Mouse (Mus musculus): Measurements from ENCODE around the gene Rnf157. TPM values are rescaled to one million over a fixed set of nuclear protein-coding genes. Genes with fewer than 3 reads are reported as not detected.

Gene Rnf157
- polyA plus RNA-seq (2014; fragmentation: Nextera tagmentation; extraction: Ambion mirVana): 9.1 and 14.1 TPM in 2 replicates

GRCm38 (mm10) chr11:116412904-116413630 lies at the start of gene Rnf157:
Rnf157 (minus strand) TSS chr11:116413032.
- WGBS: 2% methylated on average over 72 of the region's 82 CpGs

GRCm38 (mm10) chr11:116459786-116460185 lies 47.0 kb upstream of the Rnf157 start:
- no peaks in the 10 kb centered on the region for H3K36me3 ChIP-seq (ENCODE audit: control insufficient read depth, insufficient read depth, low read length)
- H3K9me3 ChIP-seq (ENCODE audit: control insufficient read depth, low read length): no peaks in the 10 kb centered on the region
- H3K27ac ChIP-seq (ENCODE audit: low read depth, low read length): no peak overlapping the region
- H3K27me3 ChIP-seq (ENCODE audit: control insufficient read depth, insufficient read depth, low read length): 0 out of 2 replicates have a peak, but pooled peaks cover 3% of the 10 kb centered on the region
- 69% methylated on average over 4 of the region's 4 CpGs for WGBS
- no peak for ATAC-seq (ENCODE audit: low FRiP score, low TSS enrichment)
- no peaks in the 10 kb centered on the region for H3K4me1 ChIP-seq (ENCODE audit: control insufficient read depth, insufficient read depth, low read length)
- H3K4me2 ChIP-seq (replicated peaks; ENCODE audit: low read depth, low read length): no peak overlapping the region
- no peak overlapping the region for H3K9ac ChIP-seq (ENCODE audit: low read depth, low read length)
- no peak overlapping the region for H3K4me3 ChIP-seq (ENCODE audit: low read length)

More at GRCm38 (mm10) chr11:116412904-116413630, at the start of gene Rnf157:
- H3K27ac ChIP-seq (ENCODE audit: low read depth, low read length): peak within 1 kb of the TSS; percentile 61; the same call in 1 of the 2 replicates
- no peaks in the 10 kb centered on the region for H3K9me3 ChIP-seq (ENCODE audit: control insufficient read depth, low read length)
- H3K4me3 ChIP-seq (ENCODE audit: low read length): peak within 1 kb of the TSS; percentile 76
- peak within 1 kb of the TSS; percentile 87 for H3K9ac ChIP-seq (ENCODE audit: low read depth, low read length)
- peaks cover 17% of the 10 kb centered on the region for H3K4me1 ChIP-seq (ENCODE audit: control insufficient read depth, insufficient read depth, low read length)
- H3K36me3 ChIP-seq (ENCODE audit: control insufficient read depth, insufficient read depth, low read length): no peaks in the 10 kb centered on the region
- ATAC-seq (ENCODE audit: low FRiP score, low TSS enrichment): peak; percentile 89
- H3K4me2 ChIP-seq (replicated peaks; ENCODE audit: low read depth, low read length): peak within 1 kb of the TSS; percentile 100
- H3K27me3 ChIP-seq (ENCODE audit: control insufficient read depth, insufficient read depth, low read length): no peaks in the 10 kb centered on the region

DNA sequence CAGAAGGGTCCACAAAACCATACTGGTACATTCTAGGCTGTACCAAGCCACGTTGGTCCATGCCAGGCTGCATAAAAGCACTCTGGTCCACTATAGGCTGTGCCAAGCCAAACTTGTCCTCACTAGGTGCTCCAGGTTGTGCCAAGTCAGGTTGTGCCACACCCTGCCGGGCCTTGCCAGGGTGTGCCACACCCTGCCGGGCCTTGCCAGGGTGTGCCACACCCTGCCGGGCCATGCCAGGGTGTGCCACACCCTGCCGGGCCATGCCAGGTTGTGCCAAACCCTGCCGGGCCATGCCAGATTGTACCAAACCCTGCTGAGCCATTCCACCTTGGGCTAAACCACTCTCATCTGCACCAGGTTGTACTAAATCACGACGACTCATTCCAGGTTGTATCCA lies 43.4 kb upstream of the Rnf157 start:
- 87% methylated on average over 8 of the region's 8 CpGs for WGBS
- Histone ChIP-seq H3K4me2 (replicated peaks; ENCODE audit: low read depth, low read length) (no peak overlapping the region), H3K9me3 (ENCODE audit: control insufficient read depth, low read length) (no peaks in the 10 kb centered on the region), H3K4me3 (ENCODE audit: low read length) (no peak overlapping the region), H3K36me3 (ENCODE audit: control insufficient read depth, insufficient read depth, low read length) (no peaks in the 10 kb centered on the region), H3K27ac (ENCODE audit: low read depth, low read length) (no peak overlapping the region), H3K27me3 (ENCODE audit: control insufficient read depth, insufficient read depth, low read length) (0 out of 2 replicates have a peak, but pooled peaks cover 3% of the 10 kb centered on the region), H3K9ac (ENCODE audit: low read depth, low read length) (no peak overlapping the region), H3K4me1 (ENCODE audit: control insufficient read depth, insufficient read depth, low read length) (no peaks in the 10 kb centered on the region)
- no peak for ATAC-seq (ENCODE audit: low FRiP score, low TSS enrichment)

DNA sequence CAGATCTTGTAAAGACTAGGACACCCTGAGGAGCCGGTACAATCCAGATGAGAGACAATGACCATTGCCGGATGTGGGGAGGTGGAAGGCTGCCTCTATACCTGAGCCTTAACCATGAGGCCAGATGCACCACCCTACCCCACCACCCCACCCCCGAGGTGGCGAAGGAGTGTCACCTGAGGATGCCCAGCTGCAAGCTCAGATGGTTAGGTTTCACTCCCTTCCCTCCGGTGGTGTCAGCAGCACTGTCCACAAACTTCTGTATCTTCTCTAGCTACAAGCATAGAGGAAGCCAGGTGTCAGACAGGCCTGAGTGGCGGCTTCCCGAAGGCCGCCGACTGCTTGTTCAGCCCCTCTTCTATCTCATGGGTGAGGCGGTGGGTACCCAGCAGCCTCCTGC lies 41.1 kb upstream of the Rnf157 start:
- Histone ChIP-seq H3K9me3 (ENCODE audit: control insufficient read depth, low read length) (peaks cover 3% of the 10 kb centered on the region; the same call in 1 of the 2 replicates), H3K36me3 (ENCODE audit: control insufficient read depth, insufficient read depth, low read length) (no peaks in the 10 kb centered on the region), H3K9ac (ENCODE audit: low read depth, low read length) (no peak overlapping the region), H3K4me1 (ENCODE audit: control insufficient read depth, insufficient read depth, low read length) (no peaks in the 10 kb centered on the region), H3K4me3 (ENCODE audit: low read length) (no peak overlapping the region), H3K27me3 (ENCODE audit: control insufficient read depth, insufficient read depth, low read length) (0 out of 2 replicates have a peak, but pooled peaks cover 3% of the 10 kb centered on the region), H3K4me2 (replicated peaks; ENCODE audit: low read depth, low read length) (no peak overlapping the region), H3K27ac (ENCODE audit: low read depth, low read length) (no peak overlapping the region)
- 89% methylated on average over 10 of the region's 10 CpGs for WGBS
- ATAC-seq (ENCODE audit: low FRiP score, low TSS enrichment): no peak

DNA sequence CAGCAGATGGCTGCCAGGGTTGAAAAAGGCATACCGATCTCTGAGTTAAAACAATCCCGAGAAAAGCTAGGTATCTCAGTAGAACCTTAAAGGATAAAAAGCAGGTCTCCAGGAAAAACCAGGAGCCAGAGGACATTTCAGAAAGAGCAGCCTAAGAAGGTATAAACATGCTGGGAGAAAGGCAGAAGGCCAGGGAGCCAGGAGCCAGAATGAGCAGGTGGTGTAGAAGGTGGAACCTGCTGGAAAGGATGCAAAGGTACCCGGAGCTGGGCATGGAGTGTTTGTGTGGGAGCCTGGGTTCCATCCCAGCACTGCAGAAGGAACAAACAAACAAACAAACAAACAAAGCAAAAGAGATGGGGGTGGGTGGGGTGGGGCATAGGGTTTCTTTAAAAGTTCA lies 36.5 kb upstream of the Rnf157 start:
- no peak overlapping the region for H3K4me2 ChIP-seq (replicated peaks; ENCODE audit: low read depth, low read length)
- H3K27ac ChIP-seq (ENCODE audit: low read depth, low read length): no peak overlapping the region
- H3K9me3 ChIP-seq (ENCODE audit: control insufficient read depth, low read length): peaks cover 3% of the 10 kb centered on the region; the same call in 1 of the 2 replicates
- peaks cover 7% of the 10 kb centered on the region for H3K4me1 ChIP-seq (ENCODE audit: control insufficient read depth, insufficient read depth, low read length)
- no peak overlapping the region for H3K4me3 ChIP-seq (ENCODE audit: low read length)
- WGBS: 95% methylated on average over 3 of the region's 3 CpGs
- no peak overlapping the region for H3K9ac ChIP-seq (ENCODE audit: low read depth, low read length)
- H3K27me3 ChIP-seq (ENCODE audit: control insufficient read depth, insufficient read depth, low read length): peaks cover 13% of the 10 kb centered on the region; the same call in 1 of the 2 replicates
- no peaks in the 10 kb centered on the region for H3K36me3 ChIP-seq (ENCODE audit: control insufficient read depth, insufficient read depth, low read length)
- no peak for ATAC-seq (ENCODE audit: low FRiP score, low TSS enrichment)

DNA sequence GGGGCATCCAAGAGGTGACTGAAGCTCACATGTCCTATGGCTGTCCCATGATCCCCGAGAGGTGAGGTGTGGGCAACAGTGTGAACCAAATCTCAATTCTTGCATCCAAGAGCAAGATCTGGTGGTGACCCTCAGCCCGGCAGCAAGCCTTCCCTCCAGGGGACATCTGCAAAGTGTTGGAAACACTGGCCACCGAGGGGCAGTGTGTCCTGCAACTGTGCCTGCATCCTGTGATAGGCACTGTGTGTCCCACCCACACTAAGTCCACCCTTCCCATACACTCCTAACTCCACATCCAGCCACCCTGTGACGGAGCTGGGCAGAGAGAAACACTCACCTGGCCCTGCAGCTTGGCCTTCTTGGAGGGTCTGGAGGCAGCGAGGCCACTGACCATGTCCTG lies 35.0 kb upstream of the Rnf157 start:
- no peak for ATAC-seq (ENCODE audit: low FRiP score, low TSS enrichment)
- peaks cover 13% of the 10 kb centered on the region; the same call in 1 of the 2 replicates for H3K27me3 ChIP-seq (ENCODE audit: control insufficient read depth, insufficient read depth, low read length)
- 73% methylated on average over 5 of the region's 5 CpGs for WGBS

DNA sequence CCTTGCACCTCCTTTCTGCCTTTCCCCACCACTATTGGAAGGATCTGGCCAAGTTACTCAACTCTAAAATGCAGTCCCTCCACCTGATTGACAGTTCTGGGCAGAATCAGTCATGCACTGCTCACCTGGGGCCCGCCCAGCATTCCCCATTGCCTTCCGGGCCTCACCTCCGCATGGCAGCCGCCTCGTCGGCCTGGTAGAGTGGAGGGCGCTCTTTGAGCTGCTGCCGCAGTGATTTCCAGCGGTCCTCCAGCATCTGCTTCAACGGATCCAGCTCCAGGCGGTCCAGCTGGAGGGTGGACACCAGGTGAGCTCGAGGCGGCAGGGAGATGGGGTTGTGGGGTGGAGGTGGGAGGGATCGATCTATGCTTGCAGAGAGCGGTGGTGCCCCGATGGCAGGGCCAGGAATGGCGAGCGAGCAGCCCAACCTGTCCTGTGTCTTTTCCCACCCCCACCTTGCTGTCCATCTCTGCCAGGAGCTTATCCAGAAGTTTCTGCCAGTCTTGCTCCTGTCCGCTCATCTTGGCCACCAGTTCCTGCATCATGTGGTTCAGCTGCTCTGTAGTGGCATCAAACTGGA lies 33.6 kb upstream of the Rnf157 start:
- no peak overlapping the region for H3K4me3 ChIP-seq (ENCODE audit: low read length)
- H3K36me3 ChIP-seq (ENCODE audit: control insufficient read depth, insufficient read depth, low read length): no peaks in the 10 kb centered on the region
- ATAC-seq (ENCODE audit: low FRiP score, low TSS enrichment): peak; percentile 25; the same call in 1 of the 2 replicates
- peak overlapping the region; percentile 1; the same call in 1 of the 2 replicates for H3K4me2 ChIP-seq (replicated peaks; ENCODE audit: low read depth, low read length)
- peaks cover 13% of the 10 kb centered on the region; the same call in 1 of the 2 replicates for H3K27me3 ChIP-seq (ENCODE audit: control insufficient read depth, insufficient read depth, low read length)
- WGBS: 21% methylated on average over 19 of the region's 19 CpGs
- peaks cover 7% of the 10 kb centered on the region for H3K4me1 ChIP-seq (ENCODE audit: control insufficient read depth, insufficient read depth, low read length)
- H3K27ac ChIP-seq (ENCODE audit: low read depth, low read length): no peak overlapping the region
- peaks cover 3% of the 10 kb centered on the region; the same call in 1 of the 2 replicates for H3K9me3 ChIP-seq (ENCODE audit: control insufficient read depth, low read length)
- H3K9ac ChIP-seq (ENCODE audit: low read depth, low read length): 0 out of 2 replicates have a peak overlapping the region, but pooled peaks have one; percentile 35

More for the DNA sequence above, 35.0 kb upstream of the Rnf157 start:
- no peak overlapping the region for H3K27ac ChIP-seq (ENCODE audit: low read depth, low read length)
- no peak overlapping the region for H3K4me2 ChIP-seq (replicated peaks; ENCODE audit: low read depth, low read length)
- no peak overlapping the region for H3K4me3 ChIP-seq (ENCODE audit: low read length)
- peaks cover 7% of the 10 kb centered on the region for H3K4me1 ChIP-seq (ENCODE audit: control insufficient read depth, insufficient read depth, low read length)
- peaks cover 3% of the 10 kb centered on the region; the same call in 1 of the 2 replicates for H3K9me3 ChIP-seq (ENCODE audit: control insufficient read depth, low read length)
- no peak overlapping the region for H3K9ac ChIP-seq (ENCODE audit: low read depth, low read length)
- no peaks in the 10 kb centered on the region for H3K36me3 ChIP-seq (ENCODE audit: control insufficient read depth, insufficient read depth, low read length)

DNA sequence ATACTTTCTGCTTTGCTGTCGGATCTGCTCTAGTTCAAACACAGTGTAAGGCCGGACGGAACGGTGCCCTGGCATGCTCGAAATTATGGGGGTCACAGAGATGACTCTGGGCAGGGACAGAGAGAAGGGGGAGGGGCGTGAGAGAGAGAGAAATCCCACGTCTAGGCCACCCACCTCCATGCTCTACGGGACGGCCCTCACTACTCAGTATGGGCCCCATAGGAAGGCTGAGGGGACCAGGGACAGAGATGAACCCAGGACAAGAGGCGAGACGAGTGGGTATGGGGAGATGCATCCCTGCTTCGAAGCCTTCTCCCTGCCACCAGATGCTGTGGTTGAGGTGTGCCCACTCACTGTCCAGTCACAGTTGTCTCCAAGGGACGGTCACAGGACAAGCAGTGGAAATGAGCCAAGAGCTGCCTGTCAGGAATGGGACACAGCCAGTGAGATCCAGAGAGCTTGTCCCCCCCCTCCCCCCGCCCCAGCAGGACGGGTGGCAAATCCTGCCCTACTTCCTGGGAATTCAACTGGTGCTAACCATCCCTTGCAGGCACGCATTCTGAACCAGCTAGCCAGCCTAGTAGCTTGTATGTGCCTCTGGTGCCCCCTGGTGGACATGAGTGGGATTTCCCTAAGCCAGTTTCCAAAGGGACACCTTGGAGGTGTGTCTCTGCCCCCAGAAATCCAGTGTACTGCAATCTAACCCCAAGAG lies 32.9 kb upstream of the Rnf157 start:
- ATAC-seq (ENCODE audit: low FRiP score, low TSS enrichment): peak; percentile 56
- H3K4me3 ChIP-seq (ENCODE audit: low read length): no peak overlapping the region
- H3K9ac ChIP-seq (ENCODE audit: low read depth, low read length): no peak overlapping the region
- H3K27me3 ChIP-seq (ENCODE audit: control insufficient read depth, insufficient read depth, low read length): peaks cover 13% of the 10 kb centered on the region; the same call in 1 of the 2 replicates
- peaks cover 7% of the 10 kb centered on the region for H3K4me1 ChIP-seq (ENCODE audit: control insufficient read depth, insufficient read depth, low read length)
- no peak overlapping the region for H3K27ac ChIP-seq (ENCODE audit: low read depth, low read length)
- H3K9me3 ChIP-seq (ENCODE audit: control insufficient read depth, low read length): peaks cover 3% of the 10 kb centered on the region; the same call in 1 of the 2 replicates
- H3K4me2 ChIP-seq (replicated peaks; ENCODE audit: low read depth, low read length): peak overlapping the region; percentile 10
- H3K36me3 ChIP-seq (ENCODE audit: control insufficient read depth, insufficient read depth, low read length): no peaks in the 10 kb centered on the region
- WGBS: 28% methylated on average over 14 of the region's 16 CpGs

Data from kidney, embryonic 14.5 days (tissue).